Mouse (Mus musculus): ENCODE results near the gene Tra2b.
A peak's percentile ranks its signal among the peaks of the same experiment; 100 is the strongest.
"Not testable (repeated sequence)": the region's sequence is repeated elsewhere in the genome, so short reads cannot be mapped to it uniquely, and the experiment has no call there.

Tra2b gene

GRCm38 (mm10) chr16:22265849-22266376 lies at the start of gene Tra2b:
Gene Tra2b, minus strand, starts transcription at chr16:22266005.
- DNase-seq, result peak; percentile 96 to 98

- peak; percentile 19 to 20 for DNase-seq
These were observed 44.8 kb upstream of the Tra2b start for GRCm38 (mm10) chr16:22310649-22311048.

- DNase-seq, result peak; percentile 57 to 62
These were observed 36.8 kb upstream of the Tra2b start for GRCm38 (mm10) chr16:22302606-22303005.

- no peak for DNase-seq
These were observed 35.6 kb upstream of the Tra2b start for GRCm38 (mm10) chr16:22301378-22301777.

GRCm38 (mm10) chr16:22296901-22297300 lies 31.1 kb upstream of the Tra2b start:
- DNase-seq, result no peak

- not testable (repeated sequence) for DNase-seq
These were observed 29.0 kb upstream of the Tra2b start for GRCm38 (mm10) chr16:22294812-22295211.

GRCm38 (mm10) chr16:22293600-22293999 lies 27.8 kb upstream of the Tra2b start:
- DNase-seq, result peak; percentile 5 to 15

- no peak for DNase-seq
These were observed 26.6 kb upstream of the Tra2b start for GRCm38 (mm10) chr16:22292394-22292793.

- no peak for DNase-seq
These were observed 23.8 kb upstream of the Tra2b start for GRCm38 (mm10) chr16:22289643-22290042.

GRCm38 (mm10) chr16:22286996-22287395 lies 21.2 kb upstream of the Tra2b start:
- no peak for DNase-seq

- no peak for DNase-seq
These were observed 10.7 kb upstream of the Tra2b start for GRCm38 (mm10) chr16:22276536-22276935.

- no peak for DNase-seq
These were observed 9.3 kb upstream of the Tra2b start for GRCm38 (mm10) chr16:22275142-22275541.

- DNase-seq, result no peak
These were observed 4.7 kb upstream of the Tra2b start for GRCm38 (mm10) chr16:22270491-22270890.

GRCm38 (mm10) chr16:22266384-22266783 lies 579 bp upstream of the Tra2b start:
- DNase-seq, result no peak

GRCm38 (mm10) chr16:22264962-22265848 lies 600 bp downstream of the Tra2b start:
- DNase-seq, result peak; percentile 78 to 84

GRCm38 (mm10) chr16:22264232-22264961 lies 1.4 kb downstream of the Tra2b start:
- peak in 1 of 2 experiments; percentile 23 for DNase-seq

GRCm38 (mm10) chr16:22263124-22263523 lies 2.7 kb downstream of the Tra2b start:
- no peak for DNase-seq

- DNase-seq, result no peak
These were observed 4.2 kb downstream of the Tra2b start for GRCm38 (mm10) chr16:22261563-22261962.

- DNase-seq, result no peak
These were observed 5.2 kb downstream of the Tra2b start for GRCm38 (mm10) chr16:22260423-22261143.

GRCm38 (mm10) chr16:22252255-22252654 lies 13.6 kb downstream of the Tra2b start:
- not testable (repeated sequence) for DNase-seq

GRCm38 (mm10) chr16:22250307-22250706 lies 15.5 kb downstream of the Tra2b start:
- DNase-seq, result no peak

GRCm38 (mm10) chr16:22249754-22250153 lies 16.1 kb downstream of the Tra2b start:
- no peak for DNase-seq
